Mouse (Mus musculus) hindbrain, embryonic 10.5 days (tissue): ENCODE measurements around the gene Vmn1r159. TPM values are rescaled to one million over a fixed set of nuclear protein-coding genes. Genes with fewer than 3 reads are reported as not detected.
"Not testable (repeated sequence)": the region's sequence is repeated elsewhere in the genome, so short reads cannot be mapped to it uniquely, and the experiment has no call there.

Experiments used
- DNase-seq: peaks from one replicate; pipeline ENCODE4 v3.0.0-alpha.2; 2017; ENCODE audit warnings: low spot score
- H3K27ac ChIP-seq: fragments of 300-500 bp; sonication (generic); 2 replicates; pipeline ENCODE4 v1.5.1; 2016; ENCODE audit warnings: mild to moderate bottlenecking, moderate library complexity
- H3K27me3 ChIP-seq: fragments of 300-500 bp; sonication (generic); 2 replicates; pipeline ENCODE4 v1.6.1; 2016; ENCODE audit warnings: mild to moderate bottlenecking; ENCODE audit not compliant: poor library complexity, insufficient read depth, severe bottlenecking
- H3K36me3 ChIP-seq: fragments of 300-500 bp; sonication (generic); 2 replicates; pipeline ENCODE4 v1.6.1; 2016; ENCODE audit warnings: mild to moderate bottlenecking, moderate library complexity
- H3K4me1 ChIP-seq: fragments of 300-500 bp; sonication (generic); replicated peaks from 2 replicates; pipeline ENCODE4 v1.6.1; 2016; ENCODE audit warnings: mild to moderate bottlenecking
- H3K4me3 ChIP-seq: fragments of 300-500 bp; sonication (generic); 2 replicates; pipeline ENCODE4 v1.5.1; 2016; ENCODE audit warnings: mild to moderate bottlenecking, moderate library complexity
- H3K9me3 ChIP-seq: fragments of 300-500 bp; sonication (generic); 2 replicates; pipeline ENCODE4 v1.6.1; 2016; ENCODE audit warnings: mild to moderate bottlenecking, moderate library complexity
- WGBS: fragments of 180-500 bp; shearing (Covaris S2); methylation state at CpG from one replicate; pipeline ENCODE4 v1.1.7; 2016; 5-methylcytosine and 5-hydroxymethylcytosine counted together
- polyA plus RNA-seq: library from polyadenylated mRNA; unstranded; fragments of >200 nt; fragmentation: Nextera tagmentation; extraction: Ambion mirVana; gene quantifications from 2 replicates; pipeline ENCODE4 v1.2.1, GENCODE M21; 2016

Gene Vmn1r159
- polyA plus RNA-seq, result not detected in 2 replicates

GRCm38 (mm10) chr7:22843505-22843904, at the start of gene Vmn1r159:
Gene Vmn1r159 (minus strand): TSS chr7:22843605.
- WGBS, result 57% methylated on average over 3 of the region's 3 CpGs
- H3K4me3 ChIP-seq, result not testable (repeated sequence)

GRCm38 (mm10) chr7:22870924-22871323, 27.5 kb upstream of the Vmn1r159 start, which contains the start of gene Vmn1r160:
Gene Vmn1r160 (plus strand): TSS chr7:22871224.
- WGBS, result 58% methylated on average over 1 of the region's 3 CpGs
- not testable (repeated sequence) for H3K27me3 ChIP-seq, H3K4me3 ChIP-seq, H3K9me3 ChIP-seq, H3K27ac ChIP-seq, H3K4me1 ChIP-seq, DNase-seq, H3K36me3 ChIP-seq

More at GRCm38 (mm10) chr7:22843505-22843904, at the start of gene Vmn1r159:
- H3K36me3 ChIP-seq, H3K9me3 ChIP-seq, H3K27me3 ChIP-seq, H3K4me1 ChIP-seq, H3K27ac ChIP-seq, DNase-seq: not testable (repeated sequence)

Other genes with a start within 250 kb of the Vmn1r159 start
- not detected in 2 replicates for gene Vmn1r155, start 185.6 kb downstream of the Vmn1r159 start, polyA plus RNA-seq
- gene Gm8693, start 151.3 kb downstream of the Vmn1r159 start, polyA plus RNA-seq, result not detected in 2 replicates
- gene Gm4567, start 123.9 kb downstream of the Vmn1r159 start, polyA plus RNA-seq, result not detected in 2 replicates
- not detected in 2 replicates for gene Vmn1r157, start 81.9 kb downstream of the Vmn1r159 start, polyA plus RNA-seq
- not detected in 2 replicates for gene Vmn1r158, start 52.8 kb downstream of the Vmn1r159 start, polyA plus RNA-seq
- not detected in 2 replicates for gene Vmn1r160, start 27.6 kb upstream of the Vmn1r159 start, polyA plus RNA-seq
- gene Gm4214, start 141.1 kb upstream of the Vmn1r159 start, polyA plus RNA-seq, result not detected in 2 replicates
- not detected in 2 replicates for gene Gm4216, start 176.3 kb upstream of the Vmn1r159 start, polyA plus RNA-seq
- not detected in 2 replicates for gene Vmn1r163, start 211.9 kb upstream of the Vmn1r159 start, polyA plus RNA-seq
- gene Gm8720, start 223.9 kb upstream of the Vmn1r159 start, polyA plus RNA-seq, result not detected in 2 replicates